Mouse (Mus musculus): ENCODE data around the gene H2-K1.
"Not testable (repeated sequence)": the region's sequence is repeated elsewhere in the genome, so short reads cannot be mapped to it uniquely, and the experiment has no call there.

The H2-K1 gene

GRCm38 (mm10) chr17:33953961-33954565 is 46.1 kb downstream of the H2-K1 start:
- DNase-seq: no peak

- DNase-seq: no peak
Measured at GRCm38 (mm10) chr17:33953310-33953709, 46.8 kb downstream of the H2-K1 start.

- no peak for DNase-seq
Measured at GRCm38 (mm10) chr17:33952879-33953278, 47.3 kb downstream of the H2-K1 start.

GRCm38 (mm10) chr17:33952015-33952414 is 48.1 kb downstream of the H2-K1 start:
- not testable (repeated sequence) for DNase-seq

GRCm38 (mm10) chr17:33951021-33951946 is 48.9 kb downstream of the H2-K1 start, which contains the start of gene B3galt4:
TSS of gene B3galt4 (minus strand) at chr17:33951488.
- peak; percentile 79 for DNase-seq

GRCm38 (mm10) chr17:33950131-33950625 is 50.0 kb downstream of the H2-K1 start:
- DNase-seq: no peak

GRCm38 (mm10) chr17:33948905-33949537 is 51.1 kb downstream of the H2-K1 start:
- no peak for DNase-seq

- DNase-seq: no peak
Measured at GRCm38 (mm10) chr17:33948090-33948904, 51.9 kb downstream of the H2-K1 start.

GRCm38 (mm10) chr17:33947430-33948089 is 52.6 kb downstream of the H2-K1 start:
- no peak for DNase-seq

Measured in right cerebral cortex, adult 18-20 months (tissue).